Mouse (Mus musculus) midbrain, postnatal 0 days (tissue): Measurements from ENCODE around the gene Sdcbp2. TPM values are rescaled to one million over a fixed set of nuclear protein-coding genes. Genes with fewer than 3 reads are reported as not detected.
"Not testable (repeated sequence)": the region's sequence is repeated elsewhere in the genome, so short reads cannot be mapped to it uniquely, and the experiment has no call there.

Experiments
- ATAC-seq: fragments of 200-750 bp; cut with Nextera tagmentation; 2 replicates; pipeline ENCODE4 v1.8.0; 2017; ENCODE audit warnings: moderate number of reproducible peaks, mild to moderate bottlenecking, moderate TSS enrichment, moderate library complexity; ENCODE audit not compliant: low FRiP score
- DNase-seq: peaks from one replicate; pipeline ENCODE4 v3.0.0-alpha.2; 2015; ENCODE audit warnings: low spot score
- H3K27ac ChIP-seq: fragments of 300-500 bp; sonication (generic); 2 replicates; pipeline ENCODE4 v1.5.1; 2014; ENCODE audit warnings: low read depth, mild to moderate bottlenecking, low read length, mixed read lengths
- H3K27me3 ChIP-seq: fragments of 300-500 bp; sonication (generic); 2 replicates; pipeline ENCODE4 v1.6.1; 2014; ENCODE audit warnings: low read length, control low read depth, mixed read lengths; ENCODE audit not compliant: insufficient read depth
- H3K36me3 ChIP-seq: fragments of 300-500 bp; sonication (generic); 2 replicates; pipeline ENCODE4 v1.6.1; 2014; ENCODE audit warnings: low read length, control low read depth, mixed read lengths; ENCODE audit not compliant: insufficient read depth
- H3K4me1 ChIP-seq: fragments of 300-500 bp; sonication (generic); 2 replicates; pipeline ENCODE4 v1.6.1; 2014; ENCODE audit warnings: mild to moderate bottlenecking, control low read depth, antibody characterized with exemption, low read length, mixed read lengths; ENCODE audit not compliant: insufficient read depth
- H3K4me2 ChIP-seq: fragments of 300-500 bp; sonication (generic); 2 replicates; pipeline ENCODE4 v1.6.1; 2014; ENCODE audit warnings: low read depth, mild to moderate bottlenecking, low read length, mixed read lengths; ENCODE audit not compliant: poor library complexity, severe bottlenecking
- H3K4me3 ChIP-seq: fragments of 300-500 bp; sonication (generic); 2 replicates; pipeline ENCODE4 v1.5.1; 2014; ENCODE audit warnings: low read depth, mild to moderate bottlenecking, low read length, moderate library complexity
- H3K9ac ChIP-seq: fragments of 300-500 bp; sonication (generic); replicated peaks from 2 replicates; pipeline ENCODE4 v1.6.1; 2014; ENCODE audit warnings: mild to moderate bottlenecking, low read length, moderate library complexity, mixed read lengths; ENCODE audit not compliant: poor library complexity, severe bottlenecking
- H3K9me3 ChIP-seq: fragments of 300-500 bp; sonication (generic); 2 replicates; pipeline ENCODE4 v1.6.1; 2016; ENCODE audit warnings: low read length, control low read depth
- CTCF ChIP-seq: IDR thresholded peaks from 2 replicates; pipeline ENCODE4 v1.5.1; 2016; ENCODE audit warnings: antibody characterized with exemption, mild to moderate bottlenecking
- WGBS: fragments of 180-500 bp; shearing (Covaris S2); extraction: QIAGEN DNeasy Blood & Tissue Kit; methylation state at CpG from one replicate; pipeline ENCODE4 v1.1.7; 2014; 5-methylcytosine and 5-hydroxymethylcytosine counted together
- polyA plus RNA-seq: library from polyadenylated mRNA; unstranded; fragments of >200 nt; fragmentation: Nextera tagmentation; extraction: Ambion mirVana; gene quantifications from 2 replicates; pipeline ENCODE4 v1.2.1, GENCODE M21; 2015
- total RNA-seq: library from RNA; depleted of rRNA; stranded (reverse); fragments of >200 nt; gene quantifications from 2 replicates; pipeline ENCODE4 v1.2.3, GENCODE M21; 2014

Sdcbp2 gene
- total and polyA plus RNA-seq, 2 experiments from 2014 or later = 1.4 TPM; not detected in 1

DNA sequence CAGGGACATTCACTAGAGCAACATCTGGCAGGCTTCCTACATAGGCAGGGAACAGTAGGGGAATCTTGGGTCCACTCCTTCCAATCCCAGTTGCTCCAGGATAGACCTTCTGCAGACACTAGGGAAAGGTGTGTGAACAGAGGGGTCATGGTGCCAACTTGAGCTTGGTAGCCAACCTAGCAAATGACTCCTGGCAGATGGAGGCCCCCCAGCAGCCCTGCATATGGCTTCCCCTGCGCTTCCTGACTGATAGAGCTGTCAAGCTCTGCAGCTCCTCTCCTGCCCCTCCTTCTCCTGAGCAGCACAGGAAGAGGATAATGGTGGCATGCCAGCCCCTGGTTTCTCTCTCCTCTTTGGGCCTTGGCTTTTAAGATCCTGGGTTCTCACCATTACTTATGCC lies 36.0 kb downstream of the Sdcbp2 start:
- Histone ChIP-seq H3K27ac (no peak overlapping the region), H3K4me1 (0 out of 2 replicates have a peak, but pooled peaks cover 8% of the 10 kb centered on the region), H3K36me3 (no peaks in the 10 kb centered on the region), H3K4me2 (no peak overlapping the region), H3K9ac (no peak overlapping the region), H3K4me3 (no peak overlapping the region), H3K27me3 (no peaks in the 10 kb centered on the region), H3K9me3 (no peaks in the 10 kb centered on the region)
- no peak for TF ChIP-seq CTCF
- ATAC-seq (no peak), DNase-seq (no peak)
- 60% methylated on average over 1 of the region's 1 CpGs for WGBS

- DNase-seq = peak; percentile 54
- no peak for TF ChIP-seq CTCF
- WGBS = 27% methylated on average over 3 of the region's 3 CpGs
- Histone ChIP-seq H3K27me3 (no peaks in the 10 kb centered on the region), H3K27ac (no peak overlapping the region), H3K4me1 (0 out of 2 replicates have a peak, but pooled peaks cover 5% of the 10 kb centered on the region), H3K4me2 (no peak overlapping the region), H3K4me3 (no peak overlapping the region), H3K9me3 (no peaks in the 10 kb centered on the region), H3K36me3 (no peaks in the 10 kb centered on the region), H3K9ac (no peak overlapping the region)
- peak; percentile 22; the same call in 1 of the 2 replicates for ATAC-seq
Measured at GRCm38 (mm10) chr2:151609974-151610373, 37.6 kb downstream of the Sdcbp2 start.

DNA sequence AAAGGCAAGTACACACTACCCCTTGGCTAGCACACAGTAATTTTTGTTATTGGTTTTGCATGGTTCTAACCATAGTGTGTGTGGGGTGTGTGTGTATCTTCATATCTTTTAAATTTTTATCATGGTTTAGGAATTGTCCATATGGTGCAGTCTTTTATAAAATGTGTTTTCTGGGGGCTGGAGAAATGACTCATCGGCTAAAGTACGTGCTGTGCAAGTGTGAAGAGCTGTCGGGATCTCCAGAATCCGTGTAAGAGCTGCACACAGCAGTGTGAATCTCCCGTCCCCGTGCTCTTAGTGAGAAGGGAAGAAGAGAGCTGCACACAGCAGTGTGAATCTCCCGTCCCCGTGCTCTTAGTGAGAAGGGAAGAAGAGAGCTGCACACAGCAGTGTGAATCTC lies 43.4 kb downstream of the Sdcbp2 start:
- H3K27me3 ChIP-seq, H3K4me3 ChIP-seq, H3K9me3 ChIP-seq, H3K9ac ChIP-seq, ATAC-seq, H3K27ac ChIP-seq, H3K36me3 ChIP-seq, H3K4me1 ChIP-seq, H3K4me2 ChIP-seq, DNase-seq: not testable (repeated sequence)
- 76% methylated on average over 6 of the region's 8 CpGs for WGBS

DNA sequence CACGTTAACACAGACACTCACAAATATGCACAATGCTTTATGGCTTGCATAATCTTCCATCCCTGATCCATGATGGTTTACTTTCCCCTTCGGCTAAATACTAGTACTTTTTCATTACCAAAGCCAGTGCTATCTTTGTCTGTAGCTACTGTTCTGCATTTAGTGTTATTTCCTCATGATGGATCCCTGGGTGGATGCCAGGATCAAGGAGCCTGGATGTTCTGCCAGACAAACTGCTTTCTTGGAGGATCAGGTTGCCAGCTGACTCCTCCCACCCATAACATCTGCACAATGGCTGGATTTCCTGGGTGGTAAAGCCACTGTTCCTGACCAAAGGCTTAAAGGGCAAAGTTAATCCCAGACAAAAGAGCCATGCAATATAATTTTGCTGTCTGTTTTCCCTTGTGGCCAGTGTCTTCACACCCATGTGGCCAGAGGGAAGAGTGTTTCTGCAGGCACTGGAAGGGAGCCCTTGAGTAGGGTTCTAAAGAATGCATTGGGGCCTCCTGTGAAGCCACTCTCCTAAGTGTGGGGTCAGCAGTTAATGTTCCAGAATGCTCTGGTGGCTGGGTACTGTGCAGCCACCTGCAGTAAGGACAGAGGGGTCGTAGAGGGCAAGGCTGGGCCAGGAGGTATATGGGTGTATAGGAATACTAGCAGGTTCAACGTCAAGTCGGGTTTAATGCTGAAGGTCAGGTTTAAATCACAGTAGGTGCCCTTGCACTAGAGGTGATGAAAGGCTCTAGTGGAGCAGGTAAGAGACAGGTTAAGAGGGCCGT lies 44.3 kb downstream of the Sdcbp2 start:
- Histone ChIP-seq H3K4me1 (no peaks in the 10 kb centered on the region), H3K9ac (no peak overlapping the region), H3K4me2 (no peak overlapping the region), H3K4me3 (no peak overlapping the region), H3K27me3 (no peaks in the 10 kb centered on the region), H3K27ac (no peak overlapping the region), H3K36me3 (no peaks in the 10 kb centered on the region), H3K9me3 (no peaks in the 10 kb centered on the region)
- WGBS = 75% methylated on average over 6 of the region's 6 CpGs
- no peak for ATAC-seq
- TF ChIP-seq CTCF = no peak
- no peak for DNase-seq

DNA sequence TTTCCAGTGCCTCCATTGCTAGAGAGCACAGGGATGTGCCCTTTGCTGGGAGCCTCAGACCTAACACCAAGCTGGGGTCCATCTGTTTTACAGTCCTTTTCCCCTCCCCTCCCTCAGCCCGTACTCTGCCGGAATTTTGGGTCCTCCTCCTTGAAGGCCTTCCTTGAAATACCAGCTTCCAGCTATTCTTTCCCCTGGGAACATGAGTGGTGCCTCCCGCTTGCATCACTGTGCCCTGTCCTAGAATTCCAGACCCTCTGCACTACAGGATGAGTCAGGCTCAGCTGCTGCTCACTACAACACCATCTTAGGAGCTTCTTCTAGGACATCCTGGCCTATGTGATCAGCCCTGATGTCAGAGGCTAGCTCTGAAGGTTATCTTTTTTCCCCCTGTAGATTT lies 51.4 kb downstream of the Sdcbp2 start:
- no peaks in the 10 kb centered on the region for H3K9me3 ChIP-seq
- H3K27me3 ChIP-seq = no peaks in the 10 kb centered on the region
- no peak for TF ChIP-seq CTCF
- no peaks in the 10 kb centered on the region for H3K4me1 ChIP-seq
- no peak overlapping the region for H3K9ac ChIP-seq
- no peak overlapping the region for H3K27ac ChIP-seq
- DNase-seq = no peak
- peaks cover 10% of the 10 kb centered on the region; the same call in 1 of the 2 replicates for H3K36me3 ChIP-seq
- no peak overlapping the region for H3K4me2 ChIP-seq
- WGBS = 80% methylated on average over 3 of the region's 3 CpGs
- H3K4me3 ChIP-seq = no peak overlapping the region
- ATAC-seq = no peak

DNA sequence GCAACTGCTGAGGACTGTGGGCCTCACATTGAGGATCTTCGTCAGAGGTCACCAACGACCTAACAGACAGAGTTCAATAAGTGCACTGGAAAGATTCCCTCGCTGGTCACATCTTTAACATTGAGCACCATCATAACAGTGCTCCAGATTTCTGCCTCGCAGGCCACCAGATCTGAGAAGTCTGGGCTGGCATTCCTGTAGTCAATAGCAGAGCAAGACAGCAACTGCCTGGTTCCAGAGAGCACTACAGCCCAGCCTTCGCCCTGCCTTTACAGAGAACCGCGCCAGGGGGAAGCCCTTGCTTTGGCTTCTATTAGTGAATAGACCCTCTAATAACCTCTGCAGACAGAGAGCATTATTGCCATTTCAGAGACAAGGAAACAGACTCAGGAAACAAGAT lies 53.9 kb downstream of the Sdcbp2 start:
- H3K27ac ChIP-seq = no peak overlapping the region
- 93% methylated on average over 7 of the region's 7 CpGs for WGBS
- H3K27me3 ChIP-seq = no peaks in the 10 kb centered on the region
- H3K4me1 ChIP-seq = peaks cover 12% of the 10 kb centered on the region; the same call in 1 of the 2 replicates
- H3K4me3 ChIP-seq = no peak overlapping the region
- DNase-seq (no peak), ATAC-seq (no peak)
- H3K4me2 ChIP-seq = no peak overlapping the region
- no peak overlapping the region for H3K9ac ChIP-seq
- peaks cover 10% of the 10 kb centered on the region; the same call in 1 of the 2 replicates for H3K36me3 ChIP-seq
- TF ChIP-seq CTCF = no peak
- no peaks in the 10 kb centered on the region for H3K9me3 ChIP-seq
